Mouse (Mus musculus): ENCODE measurements around the gene Rtn4rl1.
"Not testable (repeated sequence)": the region's sequence is repeated elsewhere in the genome, so short reads cannot be mapped to it uniquely, and the experiment has no call there.

Rtn4rl1 gene

GRCm38 (mm10) chr11:75165441-75166192 lies 28.0 kb upstream of the Rtn4rl1 start:
- no peak for DNase-seq (ENCODE audit: low read depth, low spot score)

- DNase-seq (ENCODE audit: low read depth, low spot score) = no peak
These were observed 27.3 kb upstream of the Rtn4rl1 start for GRCm38 (mm10) chr11:75166193-75166842.

- no peak for DNase-seq (ENCODE audit: low read depth, low spot score)
These were observed 26.5 kb upstream of the Rtn4rl1 start for GRCm38 (mm10) chr11:75166861-75167642.

GRCm38 (mm10) chr11:75167643-75168589 lies 25.7 kb upstream of the Rtn4rl1 start:
- DNase-seq (ENCODE audit: low read depth, low spot score) = no peak

- peak; percentile 81 for DNase-seq (ENCODE audit: low read depth, low spot score)
These were observed 24.8 kb upstream of the Rtn4rl1 start for GRCm38 (mm10) chr11:75168590-75169361.

- peak; percentile 67 for DNase-seq (ENCODE audit: low read depth, low spot score)
These were observed 24.0 kb upstream of the Rtn4rl1 start, which contains the start of gene Hic1 for GRCm38 (mm10) chr11:75169405-75170080. Hic1 (minus strand) TSS chr11:75169519.

GRCm38 (mm10) chr11:75170136-75170751 lies 23.3 kb upstream of the Rtn4rl1 start:
- DNase-seq (ENCODE audit: low read depth, low spot score) = peak; percentile 98

GRCm38 (mm10) chr11:75171186-75171865 lies 22.3 kb upstream of the Rtn4rl1 start:
- no peak for DNase-seq (ENCODE audit: low read depth, low spot score)

- no peak for DNase-seq (ENCODE audit: low read depth, low spot score)
These were observed 21.2 kb upstream of the Rtn4rl1 start for GRCm38 (mm10) chr11:75172151-75173094.

- DNase-seq (ENCODE audit: low read depth, low spot score) = peak; percentile 47
These were observed 20.3 kb upstream of the Rtn4rl1 start for GRCm38 (mm10) chr11:75173095-75173798.

GRCm38 (mm10) chr11:75173799-75174165 lies 19.8 kb upstream of the Rtn4rl1 start:
- DNase-seq (ENCODE audit: low read depth, low spot score) = no peak

GRCm38 (mm10) chr11:75174574-75174973 lies 19.0 kb upstream of the Rtn4rl1 start:
- not testable (repeated sequence) for DNase-seq (ENCODE audit: low read depth, low spot score)

GRCm38 (mm10) chr11:75178011-75178410 lies 15.6 kb upstream of the Rtn4rl1 start:
- no peak for DNase-seq (ENCODE audit: low read depth, low spot score)

- DNase-seq (ENCODE audit: low read depth, low spot score) = peak; percentile 90
These were observed 14.8 kb upstream of the Rtn4rl1 start, which contains the start of gene Ovca2 for GRCm38 (mm10) chr11:75178672-75179208. Ovca2 (minus strand) TSS chr11:75178835.

- DNase-seq (ENCODE audit: low read depth, low spot score) = no peak
These were observed 9.5 kb upstream of the Rtn4rl1 start for GRCm38 (mm10) chr11:75183917-75184570.

GRCm38 (mm10) chr11:75184573-75184972 lies 9.0 kb upstream of the Rtn4rl1 start:
- DNase-seq (ENCODE audit: low read depth, low spot score) = no peak
